Mouse (Mus musculus) ES-E14 (cell line): ENCODE measurements around the gene Cux1. TPM values are rescaled to one million over a fixed set of nuclear protein-coding genes. Genes with fewer than 3 reads are reported as not detected.

Experiments used
- DNase-seq: peaks from one replicate; pipeline ENCODE4 v3.0.0-alpha.2; 2013; ENCODE audit warnings: low read depth, low spot score
- H3K27ac ChIP-seq: 2 replicates; pipeline ENCODE4 v1.5.1; 2012; ENCODE audit warnings: low read depth, mild to moderate bottlenecking, low read length, moderate library complexity, mixed read lengths; ENCODE audit not compliant: poor library complexity, insufficient read depth, severe bottlenecking
- H3K36me3 ChIP-seq: 2 replicates; pipeline ENCODE4 v1.6.1; 2012; ENCODE audit warnings: mild to moderate bottlenecking, low read length, moderate library complexity, mixed read lengths; ENCODE audit not compliant: control insufficient read depth, poor library complexity, insufficient read depth, severe bottlenecking
- H3K4me1 ChIP-seq, 2 experiments: fragments of 150-350 bp in 1 of 2; sonication (generic) in 1 of 2; 2 replicates each; pipeline ENCODE4 v1.6.1; 2012; ENCODE audit warnings: low read length in 2 of 2, mild to moderate bottlenecking in 1 of 2, mixed read lengths in 1 of 2; ENCODE audit not compliant: control insufficient read depth in 2 of 2, insufficient read depth in 2 of 2, poor library complexity in 1 of 2
- H3K4me3 ChIP-seq, 2 experiments: fragments of 150-350 bp in 1 of 2; sonication (generic) in 1 of 2; 2 replicates each; pipeline ENCODE4 v1.5.1; 2012; ENCODE audit warnings: low read length in 2 of 2, low read depth in 1 of 2, mild to moderate bottlenecking in 1 of 2, mixed read lengths in 1 of 2; ENCODE audit not compliant: insufficient read depth in 1 of 2, poor library complexity in 1 of 2, severe bottlenecking in 1 of 2
- H3K9ac ChIP-seq: 2 replicates; pipeline ENCODE4 v1.6.1; 2012; ENCODE audit warnings: low read depth, mild to moderate bottlenecking, low read length, mixed read lengths; ENCODE audit not compliant: poor library complexity, insufficient read depth, severe bottlenecking
- H3K9me3 ChIP-seq: fragments of 150-350 bp; sonication (generic); 2 replicates; pipeline ENCODE4 v1.6.1; 2012; ENCODE audit warnings: low read depth, mild to moderate bottlenecking, low read length; ENCODE audit not compliant: control insufficient read depth, insufficient read depth
- CHD2 ChIP-seq: IDR thresholded peaks from 2 replicates; pipeline ENCODE4 v1.6.1; 2014; ENCODE audit warnings: mild to moderate bottlenecking, low read depth, low read length, inconsistent platforms
- HCFC1 ChIP-seq: IDR thresholded peaks from 2 replicates; pipeline ENCODE4 v1.6.1; 2012; ENCODE audit warnings: low read length, inconsistent platforms, borderline replicate concordance; ENCODE audit not compliant: insufficient read depth
- MAFK ChIP-seq: IDR thresholded peaks from 2 replicates; pipeline ENCODE4 v1.6.1; 2014; ENCODE audit warnings: mild to moderate bottlenecking, low read depth, low read length, inconsistent platforms; ENCODE audit not compliant: insufficient read depth
- ZC3H11A ChIP-seq: IDR thresholded peaks from 2 replicates; pipeline ENCODE4 v1.6.1; 2012; ENCODE audit warnings: low read depth, mild to moderate bottlenecking, inconsistent platforms, low read length, borderline replicate concordance
- ZNF384 ChIP-seq: IDR thresholded peaks from 2 replicates; pipeline ENCODE4 v1.6.1; 2012; ENCODE audit warnings: low read depth, low read length, inconsistent platforms
- in situ Hi-C, 2 experiments: fragments of 600-800 bp; cut with MboI; formaldehyde crosslinking; loops; one replicate each; pipeline ENCODE4 v1.15.1; 2025; ENCODE audit warnings: low sequenced_read_pairs in 2 of 2, inconsistent platforms in 1 of 2; ENCODE audit not compliant: unreplicated experiment in 2 of 2
- total RNA-seq: library from RNA; depleted of rRNA; stranded (reverse); fragments of 300-350 nt; gene quantifications from 2 replicates; pipeline ENCODE4 v1.2.3, GENCODE M21; 2012

Gene Cux1
- total RNA-seq, 1 experiment = 23.6 TPM

- H3K9ac ChIP-seq = no peak overlapping the region
- in situ Hi-C loops = no loop called here
- H3K36me3 ChIP-seq = no peaks in the 10 kb centered on the region
- H3K9me3 ChIP-seq = no peaks in the 10 kb centered on the region
- TF ChIP-seq MAFK (no peak), HCFC1 (no peak), ZNF384 (no peak), CHD2 (no peak), ZC3H11A (no peak)
- DNase-seq = no peak
- no peak overlapping the region for H3K27ac ChIP-seq
- H3K4me3 ChIP-seq = no peak overlapping the region
- peaks cover 2 to 14% of the 10 kb centered on the region in 2 experiments; a peak in 3 of 4 replicates for H3K4me1 ChIP-seq
Observed at GRCm38 (mm10) chr5:136535976-136536725, 31.1 kb downstream of the Cux1 start.

- Histone ChIP-seq H3K36me3 (no peaks in the 10 kb centered on the region), H3K4me3 (no peak overlapping the region), H3K9me3 (no peaks in the 10 kb centered on the region), H3K4me1 (peaks cover 2 to 10% of the 10 kb centered on the region in 2 experiments; a peak in 2 of 4 replicates), H3K9ac (no peak overlapping the region), H3K27ac (no peak overlapping the region)
- TF ChIP-seq MAFK = no peak
- no peak for TF ChIP-seq HCFC1
- no peak for TF ChIP-seq CHD2
- no peak for TF ChIP-seq ZC3H11A
- in situ Hi-C loops = no loop called here
- no peak for DNase-seq
Observed at GRCm38 (mm10) chr5:136535204-136535603, 32.1 kb downstream of the Cux1 start.

- TF ChIP-seq MAFK = no peak
- TF ChIP-seq CHD2 = no peak
- TF ChIP-seq ZC3H11A = no peak
- TF ChIP-seq ZNF384 = no peak
- no peak for TF ChIP-seq HCFC1
- no peak for DNase-seq
- Histone ChIP-seq H3K9me3 (no peaks in the 10 kb centered on the region), H3K27ac (no peak overlapping the region), H3K9ac (no peak overlapping the region), H3K36me3 (no peaks in the 10 kb centered on the region), H3K4me1 (peaks cover 0 to 3% of the 10 kb centered on the region in 2 experiments; a peak in 1 of 4 replicates), H3K4me3 (no peak overlapping the region)
- in situ Hi-C loops = no loop called here
Observed at GRCm38 (mm10) chr5:136533371-136534276, 33.7 kb downstream of the Cux1 start.

GRCm38 (mm10) chr5:136531674-136532365 is 35.5 kb downstream of the Cux1 start:
- Histone ChIP-seq H3K4me1 (peaks cover 0 to 3% of the 10 kb centered on the region in 2 experiments; a peak in 1 of 4 replicates), H3K4me3 (no peak overlapping the region), H3K9ac (no peak overlapping the region), H3K9me3 (no peaks in the 10 kb centered on the region), H3K27ac (no peak overlapping the region), H3K36me3 (no peaks in the 10 kb centered on the region)
- no peak for DNase-seq
- in situ Hi-C loops = no loop called here
- TF ChIP-seq ZC3H11A = no peak
- no peak for TF ChIP-seq MAFK
- no peak for TF ChIP-seq CHD2
- TF ChIP-seq HCFC1 = no peak
- TF ChIP-seq ZNF384 = no peak
